Mouse (Mus musculus) Patski (cell line): ENCODE measurements around the gene Mfsd4b2. TPM values are rescaled to one million over a fixed set of nuclear protein-coding genes. Genes with fewer than 3 reads are reported as not detected.

Experiments used
- ATAC-seq: fragments of 100-300 bp; one replicate; pipeline ENCODE4 v1.8.0; 2021
- CTCF ChIA-PET: fragments of 350-600 bp; sonication (Branson Sonifier 250); formaldehyde crosslinking; loops from one replicate; lab custom pipeline; 2022; ENCODE audit warnings: inconsistent platforms; lab: Charles Lee
- POLR2A ChIA-PET: fragments of 350-600 bp; sonication (Branson Sonifier 250); formaldehyde crosslinking; loops from one replicate; lab custom pipeline; 2022; ENCODE audit warnings: antibody characterized with exemption, inconsistent platforms; lab: Charles Lee
- DNase-seq: peaks from one replicate; pipeline ENCODE4 v3.0.0-alpha.2; 2011; ENCODE audit warnings: low read depth, low spot score
- H3K27me3 ChIP-seq: fragments of 371-371 bp; one replicate; pipeline ENCODE4 v1.5.1; 2021
- CTCF ChIP-seq: fragments of 100-300 bp; IDR thresholded peaks from one replicate; pipeline ENCODE4 v1.5.1; 2021
- in situ Hi-C: fragments of 300-500 bp; cut with MboI; formaldehyde crosslinking; loops from 3 replicates; pipeline ENCODE4 v1.11.1; 2018; ENCODE audit warnings: low pct_unique_long_range_greater_than_20kb, mixed read lengths
- polyA plus RNA-seq: library from polyadenylated mRNA; unstranded; gene quantifications from one replicate; pipeline ENCODE4 v1.2.3, GENCODE M21; 2021

Mfsd4b2 gene
- 0.09 TPM for polyA plus RNA-seq

- ATAC-seq (no peak), DNase-seq (no peak)
- peaks cover 26% of the 10 kb centered on the region for H3K27me3 ChIP-seq
- TF ChIP-seq CTCF = no peak
- CTCF ChIA-PET = no interaction called here
- in situ Hi-C loops = no loop called here
- POLR2A ChIA-PET = no interaction called here
Measured at GRCm38 (mm10) chr10:39926616-39927139, at the start of gene Mfsd4b2. Gene Mfsd4b2, minus strand, starts transcription at chr10:39926923.

DNA sequence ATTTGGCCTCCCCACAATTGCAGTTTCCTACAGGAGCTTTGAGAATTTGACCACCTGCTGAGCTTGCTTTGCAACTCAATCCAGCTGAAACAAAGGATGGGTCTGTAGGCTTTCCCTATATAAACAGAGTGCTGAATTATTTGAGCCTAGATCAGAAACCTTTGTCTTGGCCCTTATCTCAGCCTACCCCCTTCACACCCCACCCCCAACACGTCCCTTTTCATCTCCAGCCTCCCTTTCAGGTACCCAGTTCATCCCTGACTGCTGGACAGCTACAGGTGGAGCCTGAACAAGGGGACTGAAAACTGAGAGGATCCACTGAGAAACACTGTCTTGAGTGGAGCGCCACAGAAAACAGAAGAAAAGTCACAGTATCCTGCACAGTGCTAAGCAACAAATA, 49.0 kb upstream of the Mfsd4b2 start:
- CTCF ChIA-PET = interaction anchor here (1.4 kb wide), 1 partner anchor 48 kb away, joined by 3 read pairs; no protein-coding TSS in a partner anchor
- no peak for DNase-seq
- ATAC-seq = no peak
- no peak for TF ChIP-seq CTCF
- in situ Hi-C loops = no loop called here
- no peaks in the 10 kb centered on the region for H3K27me3 ChIP-seq
- POLR2A ChIA-PET = no interaction called here

- no peak for TF ChIP-seq CTCF
- H3K27me3 ChIP-seq = no peaks in the 10 kb centered on the region
- ATAC-seq = no peak
- in situ Hi-C loops = no loop called here
- DNase-seq = no peak
- POLR2A ChIA-PET = no interaction called here
- CTCF ChIA-PET = interaction anchor here (1.4 kb wide), 1 partner anchor 49 kb away, joined by 3 read pairs; no protein-coding TSS in a partner anchor
Measured at GRCm38 (mm10) chr10:39974982-39975381, 48.3 kb upstream of the Mfsd4b2 start.

- TF ChIP-seq CTCF = no peak
- ATAC-seq = no peak
- CTCF ChIA-PET = interaction anchor here (0.9 to 1.9 kb wide), 3 partner anchors 9 to 15 kb away, joined by 3 to 6 read pairs (median 5); no protein-coding TSS in a partner anchor
- DNase-seq = no peak
- in situ Hi-C loops = no loop called here
- no peaks in the 10 kb centered on the region for H3K27me3 ChIP-seq
- POLR2A ChIA-PET = no interaction called here
Measured at GRCm38 (mm10) chr10:39967512-39967911, 40.8 kb upstream of the Mfsd4b2 start.

- ChIA-PET CTCF (no interaction called here), POLR2A (no interaction called here)
- no peak for ATAC-seq
- no peak for TF ChIP-seq CTCF
- DNase-seq = no peak
- in situ Hi-C loops = no loop called here
- H3K27me3 ChIP-seq = no peaks in the 10 kb centered on the region
Measured at GRCm38 (mm10) chr10:39961906-39962305, 35.2 kb upstream of the Mfsd4b2 start.

DNA sequence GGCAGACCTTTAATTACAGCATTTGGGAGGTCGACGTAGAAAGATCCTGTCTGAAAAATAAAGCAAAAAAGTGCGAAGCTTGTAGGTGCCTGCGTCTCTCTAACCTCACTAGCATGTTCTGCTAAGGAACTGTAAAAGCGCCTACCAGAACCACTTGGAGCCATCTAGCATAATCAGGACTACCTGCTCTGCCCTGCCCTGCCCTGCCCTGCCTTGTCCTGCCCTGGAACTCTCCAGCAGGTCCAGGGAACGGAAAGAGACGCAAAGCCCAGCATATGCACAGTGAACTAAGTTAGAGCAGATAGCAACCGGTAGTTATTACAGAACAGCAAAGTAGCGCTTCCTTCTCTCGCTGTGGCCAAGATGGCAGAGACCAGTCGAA, 33.7 kb upstream of the Mfsd4b2 start:
- in situ Hi-C loops = no loop called here
- ATAC-seq (no peak), DNase-seq (no peak)
- no peaks in the 10 kb centered on the region for H3K27me3 ChIP-seq
- ChIA-PET POLR2A (no interaction called here), CTCF (interaction anchor here (0.7 to 5.9 kb wide), 6 partner anchors 9 to 253 kb away, joined by 3 to 52 read pairs (median 6); no protein-coding TSS in a partner anchor)
- TF ChIP-seq CTCF = no peak

GRCm38 (mm10) chr10:39959761-39960440, 33.2 kb upstream of the Mfsd4b2 start, which contains the start of gene Mfsd4b3:
Gene Mfsd4b3, minus strand, starts transcription at chr10:39960153.
- ChIA-PET CTCF (interaction anchor here (0.7 to 5.9 kb wide), 6 partner anchors 10 to 253 kb away, joined by 3 to 52 read pairs (median 6); no protein-coding TSS in a partner anchor), POLR2A (interaction anchor here (1.7 kb wide), 1 partner anchor 65 kb away, joined by 4 read pairs; the partner anchor contains the start of gene Mfsd4b1)
- H3K27me3 ChIP-seq = no peaks in the 10 kb centered on the region
- peak; percentile 62 for TF ChIP-seq CTCF
- DNase-seq (no peak), ATAC-seq (peak; percentile 77)
- in situ Hi-C loops = loop anchor here (5.0 kb wide), 2 partner anchors 72 to 252 kb away; no protein-coding TSS in a partner anchor

DNA sequence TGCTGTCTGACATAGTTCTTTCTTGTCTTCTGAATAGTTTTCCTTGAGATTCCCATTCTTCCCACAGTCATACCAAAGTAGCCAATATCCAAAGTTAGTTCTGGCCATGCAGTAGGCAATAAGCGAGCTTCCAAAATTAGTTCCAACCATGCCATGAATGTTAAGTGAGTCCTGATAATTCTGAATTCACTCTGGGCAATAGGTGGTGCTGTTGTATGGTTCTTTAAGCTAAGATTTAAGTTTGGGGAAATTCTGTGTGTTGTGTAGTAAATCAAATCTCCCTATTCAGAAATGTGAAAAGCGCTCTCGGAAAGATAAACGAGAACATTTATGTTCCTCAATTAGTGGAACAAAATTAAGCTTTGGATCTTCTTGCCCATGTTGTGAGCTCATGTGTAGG, 31.5 kb upstream of the Mfsd4b2 start:
- ATAC-seq (no peak), DNase-seq (no peak)
- POLR2A ChIA-PET = interaction anchor here (0.6 to 1.7 kb wide), 2 partner anchors 67 to 287 kb away, joined by 4 to 8 read pairs; partner anchors contain the start of gene Mfsd4b1
- CTCF ChIA-PET = interaction anchor here (0.8 to 5.9 kb wide), 22 partner anchors 9 to 566 kb away, joined by 3 to 52 read pairs (median 4); partner anchors contain the start of gene Mfsd4b1
- in situ Hi-C loops = loop anchor here (5.0 kb wide), 2 partner anchors 74 to 254 kb away; no protein-coding TSS in a partner anchor
- no peaks in the 10 kb centered on the region for H3K27me3 ChIP-seq
- peak; percentile 56 for TF ChIP-seq CTCF

DNA sequence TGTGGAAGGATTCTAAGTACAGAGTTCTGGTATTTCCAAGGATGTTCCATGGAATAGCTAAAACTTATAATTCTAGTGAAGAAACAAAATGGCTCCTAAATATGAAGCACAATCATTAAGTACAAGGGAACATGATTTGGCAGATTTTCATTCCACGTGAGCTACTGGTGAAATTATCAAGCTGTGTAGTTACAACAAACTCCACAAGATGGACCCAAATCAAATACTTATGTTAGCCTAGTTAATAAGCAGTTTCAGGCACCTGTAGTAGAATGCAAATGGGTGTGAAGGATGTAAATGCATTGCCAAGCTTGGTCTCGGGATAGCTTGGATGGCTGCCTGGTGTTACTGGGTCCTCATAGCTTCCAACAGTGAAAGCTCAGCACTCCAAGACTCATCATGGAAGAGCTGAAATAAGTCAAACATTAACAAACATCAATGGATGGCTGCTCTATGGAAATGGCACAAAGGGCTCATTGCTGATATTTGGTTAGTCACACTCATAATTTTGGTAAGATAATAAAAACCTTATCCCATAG, 29.7 kb upstream of the Mfsd4b2 start:
- in situ Hi-C loops = loop anchor here (5.0 kb wide), 2 partner anchors 76 to 256 kb away; no protein-coding TSS in a partner anchor
- DNase-seq = no peak
- ChIA-PET POLR2A (no interaction called here), CTCF (interaction anchor here (0.7 to 5.9 kb wide), 7 partner anchors 10 to 257 kb away, joined by 3 to 52 read pairs (median 5); no protein-coding TSS in a partner anchor)
- peak; percentile 46 for TF ChIP-seq CTCF
- no peaks in the 10 kb centered on the region for H3K27me3 ChIP-seq
- ATAC-seq = no peak

- H3K27me3 ChIP-seq = no peaks in the 10 kb centered on the region
- in situ Hi-C loops = loop anchor here (5.0 kb wide), 2 partner anchors 77 to 257 kb away; no protein-coding TSS in a partner anchor
- no peak for ATAC-seq
- TF ChIP-seq CTCF = no peak
- ChIA-PET POLR2A (no interaction called here), CTCF (no interaction called here)
- no peak for DNase-seq
Measured at GRCm38 (mm10) chr10:39955163-39955562, 28.4 kb upstream of the Mfsd4b2 start.
